Mouse (Mus musculus): Measurements from ENCODE around the gene Wwc2.

- TF ChIP-seq EP300 (IDR thresholded peaks at IDR 0.05; ENCODE audit: low read depth), result no peak
- no peak for TF ChIP-seq CTCF (IDR thresholded peaks at IDR 0.05; ENCODE audit: low read depth)
Observed at GRCm38 (mm10) chr8:47899891-47900290, 90.8 kb downstream of the Wwc2 start.
